Mouse (Mus musculus): ENCODE measurements around the gene Eipr1. TPM values are rescaled to one million over a fixed set of nuclear protein-coding genes. Genes with fewer than 3 reads are reported as not detected.

Gene Eipr1
- polyA plus RNA-seq (2016; fragmentation: Nextera tagmentation; extraction: Ambion mirVana), result 43.4 and 44.5 TPM in 2 replicates

GRCm38 (mm10) chr12:28751508-28752263 is at the start of gene Eipr1:
TSS of gene Eipr1 (plus strand) at chr12:28751803.
- WGBS, result 4% methylated on average over 36 of the region's 36 CpGs
- Histone ChIP-seq H3K4me1 (peaks cover 26% of the 10 kb centered on the region), H3K27me3 (replicated peaks; ENCODE audit: low read depth, poor library complexity, severe bottlenecking) (no peaks in the 10 kb centered on the region), H3K27ac (replicated peaks) (peak within 1 kb of the TSS; percentile 84), H3K36me3 (replicated peaks) (peaks cover 7% of the 10 kb centered on the region), H3K9me3 (no peaks in the 10 kb centered on the region), H3K4me3 (peak within 1 kb of the TSS; percentile 90)
- peak; percentile 91 for DNase-seq (ENCODE audit: low spot score)

GRCm38 (mm10) chr12:28704381-28704780 is 47.2 kb upstream of the Eipr1 start:
- DNase-seq (ENCODE audit: low spot score), result peak; percentile 53
- WGBS, result 4% methylated on average over 12 of the region's 12 CpGs
- H3K27me3 ChIP-seq (replicated peaks; ENCODE audit: low read depth, poor library complexity, severe bottlenecking), result peaks cover 24% of the 10 kb centered on the region
- H3K27ac ChIP-seq (replicated peaks), result peak overlapping the region; percentile 49; the same call in 1 of the 2 replicates
- no peaks in the 10 kb centered on the region for H3K9me3 ChIP-seq
- no peak overlapping the region for H3K4me3 ChIP-seq
- H3K4me1 ChIP-seq, result peaks cover 29% of the 10 kb centered on the region
- peaks cover 10% of the 10 kb centered on the region for H3K36me3 ChIP-seq (replicated peaks)

- Histone ChIP-seq H3K36me3 (replicated peaks) (peaks cover 18% of the 10 kb centered on the region), H3K4me1 (peaks cover 25% of the 10 kb centered on the region), H3K4me3 (no peak overlapping the region), H3K27ac (replicated peaks) (peak overlapping the region; percentile 49; the same call in 1 of the 2 replicates), H3K27me3 (replicated peaks; ENCODE audit: low read depth, poor library complexity, severe bottlenecking) (peaks cover 24% of the 10 kb centered on the region), H3K9me3 (no peaks in the 10 kb centered on the region)
- 84% methylated on average over 6 of the region's 6 CpGs for WGBS
- DNase-seq (ENCODE audit: low spot score), result no peak
Measured at GRCm38 (mm10) chr12:28705204-28705603, 46.4 kb upstream of the Eipr1 start.

- Histone ChIP-seq H3K27me3 (replicated peaks; ENCODE audit: low read depth, poor library complexity, severe bottlenecking) (peaks cover 18% of the 10 kb centered on the region), H3K4me3 (no peak overlapping the region), H3K9me3 (no peaks in the 10 kb centered on the region), H3K36me3 (replicated peaks) (peaks cover 44% of the 10 kb centered on the region), H3K27ac (replicated peaks) (no peak overlapping the region), H3K4me1 (peaks cover 22% of the 10 kb centered on the region)
- 85% methylated on average over 4 of the region's 4 CpGs for WGBS
- DNase-seq (ENCODE audit: low spot score), result no peak
Measured at GRCm38 (mm10) chr12:28708154-28708553, 43.4 kb upstream of the Eipr1 start.

- peaks cover 57% of the 10 kb centered on the region for H3K36me3 ChIP-seq (replicated peaks)
- H3K4me3 ChIP-seq, result no peak overlapping the region
- H3K27ac ChIP-seq (replicated peaks), result no peak overlapping the region
- peaks cover 3% of the 10 kb centered on the region for H3K4me1 ChIP-seq
- no peak for DNase-seq (ENCODE audit: low spot score)
- WGBS, result 71% methylated on average over 22 of the region's 22 CpGs
- peaks cover 14% of the 10 kb centered on the region for H3K27me3 ChIP-seq (replicated peaks; ENCODE audit: low read depth, poor library complexity, severe bottlenecking)
- H3K9me3 ChIP-seq, result no peaks in the 10 kb centered on the region
Measured at GRCm38 (mm10) chr12:28710566-28711185, 40.9 kb upstream of the Eipr1 start.

GRCm38 (mm10) chr12:28714822-28715632 is 36.6 kb upstream of the Eipr1 start:
- no peaks in the 10 kb centered on the region for H3K4me1 ChIP-seq
- peaks cover 69% of the 10 kb centered on the region for H3K36me3 ChIP-seq (replicated peaks)
- no peak overlapping the region for H3K27ac ChIP-seq (replicated peaks)

GRCm38 (mm10) chr12:28717066-28717465 is 34.5 kb upstream of the Eipr1 start:
- Histone ChIP-seq H3K4me3 (no peak overlapping the region), H3K27ac (replicated peaks) (no peak overlapping the region), H3K4me1 (no peaks in the 10 kb centered on the region), H3K27me3 (replicated peaks; ENCODE audit: low read depth, poor library complexity, severe bottlenecking) (no peaks in the 10 kb centered on the region), H3K9me3 (no peaks in the 10 kb centered on the region), H3K36me3 (replicated peaks) (peaks cover 69% of the 10 kb centered on the region)
- 86% methylated on average over 2 of the region's 2 CpGs for WGBS
- no peak for DNase-seq (ENCODE audit: low spot score)

More at GRCm38 (mm10) chr12:28714822-28715632, 36.6 kb upstream of the Eipr1 start:
- H3K27me3 ChIP-seq (replicated peaks; ENCODE audit: low read depth, poor library complexity, severe bottlenecking), result no peaks in the 10 kb centered on the region
- 89% methylated on average over 24 of the region's 24 CpGs for WGBS
- H3K4me3 ChIP-seq, result no peak overlapping the region
- H3K9me3 ChIP-seq, result no peaks in the 10 kb centered on the region
- DNase-seq (ENCODE audit: low spot score), result no peak

GRCm38 (mm10) chr12:28718106-28718505 is 33.5 kb upstream of the Eipr1 start:
- Histone ChIP-seq H3K9me3 (no peaks in the 10 kb centered on the region), H3K36me3 (replicated peaks) (peaks cover 68% of the 10 kb centered on the region), H3K27me3 (replicated peaks; ENCODE audit: low read depth, poor library complexity, severe bottlenecking) (no peaks in the 10 kb centered on the region), H3K4me1 (no peaks in the 10 kb centered on the region), H3K27ac (replicated peaks) (no peak overlapping the region), H3K4me3 (no peak overlapping the region)
- DNase-seq (ENCODE audit: low spot score), result no peak
- WGBS, result 92% methylated on average over 2 of the region's 2 CpGs

- Histone ChIP-seq H3K27ac (replicated peaks) (no peak overlapping the region), H3K4me1 (0 out of 2 replicates have a peak, but pooled peaks cover 2% of the 10 kb centered on the region), H3K9me3 (no peaks in the 10 kb centered on the region), H3K36me3 (replicated peaks) (peaks cover 48% of the 10 kb centered on the region), H3K27me3 (replicated peaks; ENCODE audit: low read depth, poor library complexity, severe bottlenecking) (no peaks in the 10 kb centered on the region), H3K4me3 (no peak overlapping the region)
- WGBS, result 75% methylated on average over 3 of the region's 3 CpGs
- no peak for DNase-seq (ENCODE audit: low spot score)
Measured at GRCm38 (mm10) chr12:28724366-28724765, 27.2 kb upstream of the Eipr1 start.

GRCm38 (mm10) chr12:28726204-28726603 is 25.4 kb upstream of the Eipr1 start:
- H3K27ac ChIP-seq (replicated peaks), result no peak overlapping the region
- 0 out of 2 replicates have a peak, but pooled peaks cover 2% of the 10 kb centered on the region for H3K4me1 ChIP-seq
- 88% methylated on average over 4 of the region's 4 CpGs for WGBS
- no peaks in the 10 kb centered on the region for H3K9me3 ChIP-seq
- no peak for DNase-seq (ENCODE audit: low spot score)
- peaks cover 45% of the 10 kb centered on the region for H3K36me3 ChIP-seq (replicated peaks)
- no peaks in the 10 kb centered on the region for H3K27me3 ChIP-seq (replicated peaks; ENCODE audit: low read depth, poor library complexity, severe bottlenecking)
- H3K4me3 ChIP-seq, result no peak overlapping the region

GRCm38 (mm10) chr12:28727061-28727460 is 24.5 kb upstream of the Eipr1 start:
- Histone ChIP-seq H3K27me3 (replicated peaks; ENCODE audit: low read depth, poor library complexity, severe bottlenecking) (no peaks in the 10 kb centered on the region), H3K4me3 (no peak overlapping the region), H3K9me3 (no peaks in the 10 kb centered on the region), H3K27ac (replicated peaks) (no peak overlapping the region), H3K4me1 (0 out of 2 replicates have a peak, but pooled peaks cover 2% of the 10 kb centered on the region), H3K36me3 (replicated peaks) (peaks cover 43% of the 10 kb centered on the region)
- WGBS, result 87% methylated on average over 5 of the region's 5 CpGs
- no peak for DNase-seq (ENCODE audit: low spot score)

- no peak for DNase-seq (ENCODE audit: low spot score)
- 95% methylated on average over 8 of the region's 8 CpGs for WGBS
- peaks cover 82% of the 10 kb centered on the region for H3K36me3 ChIP-seq (replicated peaks)
- H3K4me1 ChIP-seq, result no peaks in the 10 kb centered on the region
- no peaks in the 10 kb centered on the region; the same call in 1 of the 2 replicates for H3K9me3 ChIP-seq
- H3K27me3 ChIP-seq (replicated peaks; ENCODE audit: low read depth, poor library complexity, severe bottlenecking), result no peaks in the 10 kb centered on the region
- H3K27ac ChIP-seq (replicated peaks), result no peak overlapping the region
- no peak overlapping the region for H3K4me3 ChIP-seq
Measured at GRCm38 (mm10) chr12:28732631-28733030, 19.0 kb upstream of the Eipr1 start.
